Mouse (Mus musculus) midbrain, embryonic 16.5 days (tissue): ENCODE measurements around the gene Zfp473. TPM values are rescaled to one million over a fixed set of nuclear protein-coding genes. Genes with fewer than 3 reads are reported as not detected.
"Not testable (repeated sequence)": the region's sequence is repeated elsewhere in the genome, so short reads cannot be mapped to it uniquely, and the experiment has no call there.

Source experiments
- ATAC-seq: fragments of 200-750 bp; cut with Nextera tagmentation; 2 replicates; pipeline ENCODE4 v1.8.0; 2017; ENCODE audit warnings: moderate TSS enrichment
- H3K27ac ChIP-seq: fragments of 300-500 bp; sonication (generic); 2 replicates; pipeline ENCODE4 v1.5.1; 2014; ENCODE audit warnings: mild to moderate bottlenecking, low read length, mixed read lengths
- H3K27me3 ChIP-seq: fragments of 300-500 bp; sonication (generic); 2 replicates; pipeline ENCODE4 v1.6.1; 2014; ENCODE audit warnings: low read depth, low read length, mixed read lengths; ENCODE audit not compliant: control insufficient read depth, insufficient read depth
- H3K36me3 ChIP-seq: fragments of 300-500 bp; sonication (generic); 2 replicates; pipeline ENCODE4 v1.6.1; 2014; ENCODE audit warnings: mild to moderate bottlenecking, low read length, moderate library complexity, mixed read lengths; ENCODE audit not compliant: control insufficient read depth, insufficient read depth
- H3K4me1 ChIP-seq: fragments of 300-500 bp; sonication (generic); 2 replicates; pipeline ENCODE4 v1.6.1; 2014; ENCODE audit warnings: mild to moderate bottlenecking, low read length, mixed read lengths; ENCODE audit not compliant: control insufficient read depth, insufficient read depth
- H3K4me2 ChIP-seq: fragments of 300-500 bp; sonication (generic); 2 replicates; pipeline ENCODE4 v1.6.1; 2014; ENCODE audit warnings: mild to moderate bottlenecking, low read length, mixed read lengths
- H3K4me3 ChIP-seq: fragments of 300-500 bp; sonication (generic); 2 replicates; pipeline ENCODE4 v1.5.1; 2014; ENCODE audit warnings: low read depth, mild to moderate bottlenecking, low read length, moderate library complexity, mixed read lengths
- H3K9ac ChIP-seq: fragments of 300-500 bp; sonication (generic); 2 replicates; pipeline ENCODE4 v1.6.1; 2014; ENCODE audit warnings: low read depth, low read length, mixed read lengths
- H3K9me3 ChIP-seq: fragments of 300-500 bp; sonication (generic); replicated peaks from 2 replicates; pipeline ENCODE4 v1.6.1; 2014; ENCODE audit warnings: mild to moderate bottlenecking, low read length, mixed read lengths; ENCODE audit not compliant: control insufficient read depth, poor library complexity, severe bottlenecking
- WGBS: fragments of 180-500 bp; shearing (Covaris S2); extraction: QIAGEN DNeasy Blood & Tissue Kit; methylation state at CpG from one replicate; pipeline ENCODE4 v1.1.7; 2014; 5-methylcytosine and 5-hydroxymethylcytosine counted together
- polyA plus RNA-seq: library from polyadenylated mRNA; unstranded; fragments of >200 nt; fragmentation: Nextera tagmentation; extraction: Ambion mirVana; gene quantifications from 2 replicates; pipeline ENCODE4 v1.2.1, GENCODE M21; 2015

The Zfp473 gene
- polyA plus RNA-seq, 1 experiment from 2014 or later, result 1.8 TPM

GRCm38 (mm10) chr7:44728082-44728975 lies 22.5 kb downstream of the Zfp473 start:
- 90% methylated on average over 11 of the region's 11 CpGs for WGBS
- Histone ChIP-seq H3K4me3 (no peak overlapping the region), H3K9ac (no peak overlapping the region), H3K9me3 (no peaks in the 10 kb centered on the region; the same call in 1 of the 2 replicates), H3K27ac (no peak overlapping the region), H3K36me3 (no peaks in the 10 kb centered on the region), H3K4me1 (no peaks in the 10 kb centered on the region; the same call in 1 of the 2 replicates), H3K27me3 (no peaks in the 10 kb centered on the region), H3K4me2 (no peak overlapping the region)
- no peak for ATAC-seq

GRCm38 (mm10) chr7:44727151-44727550 lies 23.7 kb downstream of the Zfp473 start:
- Histone ChIP-seq H3K27ac (no peak overlapping the region), H3K27me3 (no peaks in the 10 kb centered on the region), H3K4me2 (no peak overlapping the region), H3K9me3 (no peaks in the 10 kb centered on the region; the same call in 1 of the 2 replicates), H3K36me3 (no peaks in the 10 kb centered on the region), H3K4me3 (no peak overlapping the region), H3K9ac (no peak overlapping the region), H3K4me1 (no peaks in the 10 kb centered on the region; the same call in 1 of the 2 replicates)
- no peak for ATAC-seq
- WGBS, result 55% methylated on average over 5 of the region's 5 CpGs

- H3K36me3 ChIP-seq, result no peaks in the 10 kb centered on the region
- no peaks in the 10 kb centered on the region; the same call in 1 of the 2 replicates for H3K9me3 ChIP-seq
- no peaks in the 10 kb centered on the region for H3K27me3 ChIP-seq
- H3K9ac ChIP-seq, result no peak overlapping the region
- no peak overlapping the region for H3K4me3 ChIP-seq
- 73% methylated on average over 6 of the region's 6 CpGs for WGBS
- ATAC-seq, result no peak
- no peak overlapping the region for H3K4me2 ChIP-seq
- H3K4me1 ChIP-seq, result no peaks in the 10 kb centered on the region; the same call in 1 of the 2 replicates
- no peak overlapping the region for H3K27ac ChIP-seq
These were observed 24.5 kb downstream of the Zfp473 start for GRCm38 (mm10) chr7:44726343-44726742.

GRCm38 (mm10) chr7:44724316-44724715 lies 26.5 kb downstream of the Zfp473 start:
- Histone ChIP-seq H3K36me3 (no peaks in the 10 kb centered on the region), H3K27ac (no peak overlapping the region), H3K9me3 (no peaks in the 10 kb centered on the region; the same call in 1 of the 2 replicates), H3K4me2 (0 out of 2 replicates have a peak overlapping the region, but pooled peaks have one; percentile 14), H3K4me1 (no peaks in the 10 kb centered on the region; the same call in 1 of the 2 replicates), H3K9ac (no peak overlapping the region), H3K27me3 (no peaks in the 10 kb centered on the region), H3K4me3 (no peak overlapping the region)
- 19% methylated on average over 7 of the region's 7 CpGs for WGBS
- no peak for ATAC-seq

- H3K27me3 ChIP-seq, result no peaks in the 10 kb centered on the region
- H3K27ac ChIP-seq, result no peak overlapping the region
- H3K9ac ChIP-seq, result no peak overlapping the region
- H3K36me3 ChIP-seq, result no peaks in the 10 kb centered on the region
- H3K4me2 ChIP-seq, result no peak overlapping the region
- H3K4me1 ChIP-seq, result no peaks in the 10 kb centered on the region; the same call in 1 of the 2 replicates
- WGBS, result 75% methylated on average over 5 of the region's 5 CpGs
- no peaks in the 10 kb centered on the region for H3K9me3 ChIP-seq
- no peak for ATAC-seq
- H3K4me3 ChIP-seq, result no peak overlapping the region
These were observed 28.8 kb downstream of the Zfp473 start for GRCm38 (mm10) chr7:44722058-44722457.

- Histone ChIP-seq H3K4me2 (no peak overlapping the region), H3K9ac (no peak overlapping the region), H3K4me1 (no peaks in the 10 kb centered on the region), H3K27me3 (no peaks in the 10 kb centered on the region), H3K36me3 (no peaks in the 10 kb centered on the region), H3K27ac (no peak overlapping the region), H3K9me3 (no peaks in the 10 kb centered on the region), H3K4me3 (no peak overlapping the region)
- WGBS, result 86% methylated on average over 5 of the region's 5 CpGs
- ATAC-seq, result no peak
These were observed 41.0 kb downstream of the Zfp473 start for GRCm38 (mm10) chr7:44709881-44710280.

GRCm38 (mm10) chr7:44708574-44708973 lies 42.3 kb downstream of the Zfp473 start, which contains the start of gene Izumo2:
Gene Izumo2, plus strand, starts transcription at chr7:44708742.
- no peak within 1 kb of the TSS for H3K27ac ChIP-seq
- no peaks in the 10 kb centered on the region for H3K4me1 ChIP-seq
- H3K27me3 ChIP-seq, result no peaks in the 10 kb centered on the region
- no peak for ATAC-seq
- no peak within 1 kb of the TSS for H3K4me2 ChIP-seq
- H3K9me3 ChIP-seq, result no peaks in the 10 kb centered on the region
- no peak within 1 kb of the TSS for H3K9ac ChIP-seq
- no peaks in the 10 kb centered on the region for H3K36me3 ChIP-seq
- 74% methylated on average over 14 of the region's 14 CpGs for WGBS
- H3K4me3 ChIP-seq, result no peak within 1 kb of the TSS

- not testable (repeated sequence) for H3K4me1 ChIP-seq, H3K36me3 ChIP-seq, H3K27ac ChIP-seq, H3K4me3 ChIP-seq, H3K4me2 ChIP-seq, ATAC-seq, H3K27me3 ChIP-seq, H3K9me3 ChIP-seq, H3K9ac ChIP-seq
- 96% methylated on average over 5 of the region's 6 CpGs for WGBS
These were observed 42.8 kb downstream of the Zfp473 start for GRCm38 (mm10) chr7:44708093-44708492.

GRCm38 (mm10) chr7:44707169-44707675 lies 43.6 kb downstream of the Zfp473 start:
- no peaks in the 10 kb centered on the region for H3K9me3 ChIP-seq
- WGBS, result 88% methylated on average over 5 of the region's 5 CpGs
- ATAC-seq, result no peak
- no peak overlapping the region for H3K4me2 ChIP-seq
- no peak overlapping the region for H3K9ac ChIP-seq
- no peak overlapping the region for H3K27ac ChIP-seq
- H3K36me3 ChIP-seq, result no peaks in the 10 kb centered on the region
- no peak overlapping the region for H3K4me3 ChIP-seq
- no peaks in the 10 kb centered on the region for H3K4me1 ChIP-seq
- H3K27me3 ChIP-seq, result no peaks in the 10 kb centered on the region
